Mouse (Mus musculus) liver, embryonic 12.5 days (tissue): ENCODE results near the gene Ddx43. TPM values are rescaled to one million over a fixed set of nuclear protein-coding genes. Genes with fewer than 3 reads are reported as not detected.

ENCODE experiments used
- ATAC-seq: fragments of 200-750 bp; cut with Nextera tagmentation; 2 replicates; pipeline ENCODE4 v1.8.0; 2017; ENCODE audit warnings: moderate number of reproducible peaks, mild to moderate bottlenecking, moderate library complexity
- H3K27ac ChIP-seq: fragments of 300-500 bp; sonication (generic); 2 replicates; pipeline ENCODE4 v1.5.1; 2016; ENCODE audit warnings: mild to moderate bottlenecking
- H3K27me3 ChIP-seq: fragments of 300-500 bp; sonication (generic); replicated peaks from 2 replicates; pipeline ENCODE4 v1.6.1; 2016; ENCODE audit warnings: mild to moderate bottlenecking, moderate library complexity
- H3K36me3 ChIP-seq: fragments of 300-500 bp; sonication (generic); 2 replicates; pipeline ENCODE4 v1.6.1; 2016; ENCODE audit warnings: mild to moderate bottlenecking, moderate library complexity
- H3K4me1 ChIP-seq: fragments of 300-500 bp; sonication (generic); 2 replicates; pipeline ENCODE4 v1.6.1; 2016
- H3K4me2 ChIP-seq: fragments of 300-500 bp; sonication (generic); 2 replicates; pipeline ENCODE4 v1.6.1; 2016; ENCODE audit warnings: mild to moderate bottlenecking, moderate library complexity
- H3K4me3 ChIP-seq: fragments of 300-500 bp; sonication (generic); 2 replicates; pipeline ENCODE4 v1.5.1; 2016; ENCODE audit warnings: mild to moderate bottlenecking, moderate library complexity
- H3K9ac ChIP-seq: fragments of 300-500 bp; sonication (generic); 2 replicates; pipeline ENCODE4 v1.6.1; 2016; ENCODE audit warnings: mild to moderate bottlenecking, moderate library complexity
- H3K9me3 ChIP-seq: fragments of 300-500 bp; sonication (generic); replicated peaks from 2 replicates; pipeline ENCODE4 v1.6.1; 2016; ENCODE audit warnings: mild to moderate bottlenecking, moderate library complexity
- WGBS: fragments of 180-500 bp; shearing (Covaris S2); methylation state at CpG from one replicate; pipeline ENCODE4 v1.1.7; 2016; ENCODE audit not compliant: insufficient replicate concordance; 5-methylcytosine and 5-hydroxymethylcytosine counted together
- polyA plus RNA-seq: library from polyadenylated mRNA; unstranded; fragments of >200 nt; fragmentation: Nextera tagmentation; extraction: Ambion mirVana; gene quantifications from 2 replicates; pipeline ENCODE4 v1.2.1, GENCODE M21; 2016

Gene Ddx43
- polyA plus RNA-seq, 1 experiment from 2014 or later: not detected

DNA sequence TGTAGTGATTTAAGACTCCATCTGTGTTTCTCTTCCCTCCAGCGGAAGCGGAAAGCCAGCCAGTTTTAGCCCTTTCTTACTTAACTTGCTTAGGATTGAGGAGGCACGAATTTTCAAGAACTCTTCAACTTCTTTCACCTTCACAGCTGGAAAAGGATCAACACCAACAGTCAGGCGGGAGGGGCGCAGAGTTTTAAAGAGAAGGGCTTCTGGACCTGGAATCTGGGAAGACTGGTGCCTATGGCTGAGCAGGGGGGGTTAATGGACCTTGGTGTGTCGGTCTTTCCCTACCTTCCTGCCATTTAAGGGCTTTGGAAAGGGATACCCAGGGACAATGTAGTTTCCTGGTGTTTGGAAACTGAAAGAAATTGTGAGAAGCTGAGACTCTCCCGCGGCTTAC, 18.0 kb upstream of the Ddx43 start:
- Histone ChIP-seq H3K9ac (no peak overlapping the region), H3K9me3 (no peaks in the 10 kb centered on the region), H3K4me3 (no peak overlapping the region), H3K36me3 (no peaks in the 10 kb centered on the region), H3K4me2 (no peak overlapping the region), H3K27me3 (peaks cover 53% of the 10 kb centered on the region), H3K4me1 (peaks cover 7% of the 10 kb centered on the region; the same call in 1 of the 2 replicates), H3K27ac (no peak overlapping the region)
- no peak for ATAC-seq
- 33% methylated on average over 8 of the region's 8 CpGs for WGBS

DNA sequence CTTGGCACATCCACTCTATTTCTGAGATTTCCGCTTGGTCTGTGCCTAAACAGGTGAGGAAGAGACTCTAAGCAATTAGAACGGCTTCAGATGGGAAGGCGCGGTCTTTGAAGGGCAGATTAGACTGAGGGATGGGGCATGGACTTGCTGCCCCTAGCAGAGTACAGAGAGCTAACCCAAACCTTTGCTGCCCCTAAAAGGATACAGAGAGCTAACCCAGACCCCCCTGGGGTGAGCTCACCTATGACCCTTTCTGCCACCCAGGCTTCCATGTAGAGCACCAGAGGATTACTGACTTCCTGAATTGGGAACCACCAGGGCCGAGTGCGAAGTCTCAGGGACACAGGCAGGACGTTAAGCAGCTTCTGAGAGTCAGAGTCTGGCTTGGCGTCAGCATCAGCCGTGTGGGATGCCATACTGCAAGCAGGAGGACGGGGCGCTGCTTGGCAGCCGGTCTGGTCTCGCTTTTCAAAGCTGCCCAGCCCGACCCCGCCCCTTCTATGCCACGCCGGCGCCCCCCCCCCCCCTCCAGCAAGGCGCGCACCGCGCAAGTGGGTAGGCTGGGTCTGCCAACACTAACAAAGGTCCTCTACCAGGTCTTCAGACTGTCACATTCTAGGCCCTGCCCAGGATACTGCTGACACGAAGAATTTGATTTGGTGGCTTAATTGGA, 17.3 kb upstream of the Ddx43 start, which contains the start of gene Ooep:
TSS of gene Ooep (minus strand) at position 613 of the 673 bp plus-strand sequence.
- WGBS: 8% methylated on average over 22 of the region's 23 CpGs
- no peak for ATAC-seq
- no peaks in the 10 kb centered on the region for H3K9me3 ChIP-seq
- no peak within 1 kb of the TSS for H3K27ac ChIP-seq
- peak within 1 kb of the TSS; percentile 52 for H3K4me2 ChIP-seq
- H3K4me3 ChIP-seq: peak within 1 kb of the TSS; percentile 15
- no peak within 1 kb of the TSS for H3K9ac ChIP-seq
- H3K27me3 ChIP-seq: peaks cover 53% of the 10 kb centered on the region
- no peaks in the 10 kb centered on the region for H3K36me3 ChIP-seq
- peaks cover 7% of the 10 kb centered on the region; the same call in 1 of the 2 replicates for H3K4me1 ChIP-seq

DNA sequence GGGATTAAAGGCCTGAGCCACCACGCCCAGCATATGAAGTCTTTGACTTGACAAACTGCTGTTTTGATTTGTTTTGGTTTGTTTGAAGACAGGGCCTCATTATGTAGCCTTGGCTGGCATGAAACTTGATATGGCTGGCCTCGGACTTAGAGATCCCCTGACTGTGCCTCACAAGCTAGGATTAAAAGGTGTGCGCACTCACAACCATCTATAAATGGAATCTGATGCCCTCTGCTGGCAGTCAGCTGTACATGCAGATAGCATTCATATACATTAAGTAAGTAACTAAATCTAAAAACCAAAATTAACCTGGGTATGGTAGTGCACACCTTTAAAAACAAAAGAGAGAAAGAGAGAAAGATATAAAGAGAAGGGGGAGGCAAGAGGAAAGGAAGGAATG, 9.7 kb upstream of the Ddx43 start:
- no peak overlapping the region for H3K27ac ChIP-seq
- ATAC-seq: no peak
- WGBS: 45% methylated on average over 3 of the region's 3 CpGs
- no peaks in the 10 kb centered on the region for H3K4me1 ChIP-seq
- H3K4me2 ChIP-seq: no peak overlapping the region
- H3K27me3 ChIP-seq: peaks cover 11% of the 10 kb centered on the region; the same call in 1 of the 2 replicates
- no peak overlapping the region for H3K4me3 ChIP-seq
- no peaks in the 10 kb centered on the region for H3K36me3 ChIP-seq
- H3K9ac ChIP-seq: no peak overlapping the region
- no peaks in the 10 kb centered on the region for H3K9me3 ChIP-seq

DNA sequence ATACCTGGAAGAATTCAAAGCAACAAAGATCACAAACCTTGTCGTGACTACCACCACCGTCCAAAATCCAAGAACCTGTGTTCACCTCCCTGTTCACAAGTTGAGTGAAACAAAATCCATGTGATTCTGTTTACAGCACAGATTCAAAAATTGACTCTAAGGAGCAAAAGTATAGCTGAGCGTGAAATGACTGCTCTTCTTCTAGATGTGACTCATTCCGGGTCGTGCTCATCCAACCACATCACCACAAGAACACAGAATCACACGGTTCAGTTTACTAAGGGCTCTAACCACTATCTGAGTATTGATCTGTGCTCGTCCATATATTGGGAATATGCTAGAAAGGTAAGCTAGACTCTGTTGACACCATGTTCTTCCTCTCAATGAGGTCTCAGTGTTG, 8.6 kb upstream of the Ddx43 start:
- no peak for ATAC-seq
- Histone ChIP-seq H3K4me1 (no peaks in the 10 kb centered on the region), H3K4me2 (no peak overlapping the region), H3K36me3 (no peaks in the 10 kb centered on the region), H3K9ac (no peak overlapping the region), H3K9me3 (no peaks in the 10 kb centered on the region), H3K4me3 (no peak overlapping the region), H3K27me3 (peaks cover 22% of the 10 kb centered on the region; the same call in 1 of the 2 replicates), H3K27ac (no peak overlapping the region)
- WGBS: 62% methylated on average over 7 of the region's 7 CpGs

DNA sequence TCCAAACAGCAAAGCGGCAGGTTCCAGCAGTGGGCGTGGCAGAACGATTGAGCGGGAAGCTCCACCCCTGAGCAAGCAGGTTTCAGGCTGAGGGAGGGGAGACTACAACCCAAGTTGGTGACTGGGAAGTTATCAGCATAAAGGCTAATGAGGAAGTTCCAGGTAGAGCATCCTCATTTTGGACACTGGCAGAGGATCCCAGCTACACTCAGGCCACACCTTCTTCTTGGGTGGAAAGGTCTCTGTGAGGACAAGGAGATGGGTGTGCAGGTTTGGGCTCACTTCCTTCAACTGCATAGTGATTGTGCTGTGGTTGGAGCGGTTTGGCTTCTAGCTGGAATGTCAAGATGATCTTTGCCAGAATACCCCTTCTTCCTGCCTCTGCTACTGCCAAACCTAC, 5.6 kb upstream of the Ddx43 start:
- no peak for ATAC-seq
- H3K9ac ChIP-seq: no peak overlapping the region
- H3K4me1 ChIP-seq: no peaks in the 10 kb centered on the region
- no peaks in the 10 kb centered on the region for H3K9me3 ChIP-seq
- 30% methylated on average over 5 of the region's 5 CpGs for WGBS
- no peaks in the 10 kb centered on the region for H3K36me3 ChIP-seq
- H3K4me3 ChIP-seq: no peak overlapping the region
- H3K27ac ChIP-seq: no peak overlapping the region
- H3K4me2 ChIP-seq: no peak overlapping the region
- H3K27me3 ChIP-seq: peaks cover 52% of the 10 kb centered on the region

DNA sequence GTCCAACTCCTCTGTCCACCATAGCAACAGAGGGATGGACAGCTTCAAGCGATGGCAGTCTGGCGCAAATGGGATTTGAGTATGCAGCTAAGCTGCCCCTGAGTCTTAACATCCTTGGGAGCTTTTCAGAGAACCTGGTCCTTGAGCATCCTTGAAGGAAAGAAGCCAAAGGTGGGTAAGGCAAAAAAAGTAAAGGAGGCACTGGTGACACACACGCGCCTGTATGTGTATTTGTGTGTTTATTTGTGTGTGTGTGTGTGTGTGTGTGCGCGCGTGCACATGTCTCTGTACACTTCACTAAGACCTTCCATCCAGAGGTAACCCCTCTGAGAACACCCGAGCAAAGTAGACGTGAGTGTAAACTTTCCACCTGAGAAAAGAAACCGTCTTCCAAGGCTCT, 1.8 kb upstream of the Ddx43 start:
- Histone ChIP-seq H3K4me3 (no peak overlapping the region), H3K27ac (no peak overlapping the region), H3K9me3 (no peaks in the 10 kb centered on the region), H3K9ac (no peak overlapping the region), H3K27me3 (peaks cover 87% of the 10 kb centered on the region), H3K36me3 (no peaks in the 10 kb centered on the region), H3K4me1 (peaks cover 10% of the 10 kb centered on the region), H3K4me2 (no peak overlapping the region)
- ATAC-seq: no peak
- WGBS: 79% methylated on average over 10 of the region's 10 CpGs

DNA sequence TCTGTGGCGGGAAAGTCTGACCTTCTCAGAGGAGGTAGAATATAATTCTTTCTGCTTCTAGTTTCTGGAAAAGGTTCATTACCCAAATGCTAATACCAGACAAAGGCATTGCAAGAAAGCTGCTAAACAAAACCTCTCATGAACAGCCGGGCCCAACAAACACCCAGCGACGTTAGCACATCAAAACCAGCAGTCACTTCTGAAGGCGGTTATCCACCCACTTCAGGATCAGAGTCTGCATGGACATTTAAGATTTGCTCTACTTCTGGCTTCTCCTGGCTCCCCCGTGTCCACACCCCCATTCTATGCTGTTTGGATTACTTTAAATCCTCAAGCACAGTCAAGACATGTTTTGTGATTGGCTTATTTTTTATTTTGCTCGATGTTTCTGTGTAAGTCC, 975 bp upstream of the Ddx43 start:
- no peak overlapping the region for H3K4me3 ChIP-seq
- no peaks in the 10 kb centered on the region for H3K9me3 ChIP-seq
- H3K4me1 ChIP-seq: peaks cover 10% of the 10 kb centered on the region
- no peak overlapping the region for H3K27ac ChIP-seq
- ATAC-seq: no peak
- 49% methylated on average over 7 of the region's 7 CpGs for WGBS
- no peaks in the 10 kb centered on the region for H3K36me3 ChIP-seq
- H3K9ac ChIP-seq: no peak overlapping the region
- peaks cover 89% of the 10 kb centered on the region for H3K27me3 ChIP-seq
- no peak overlapping the region for H3K4me2 ChIP-seq

DNA sequence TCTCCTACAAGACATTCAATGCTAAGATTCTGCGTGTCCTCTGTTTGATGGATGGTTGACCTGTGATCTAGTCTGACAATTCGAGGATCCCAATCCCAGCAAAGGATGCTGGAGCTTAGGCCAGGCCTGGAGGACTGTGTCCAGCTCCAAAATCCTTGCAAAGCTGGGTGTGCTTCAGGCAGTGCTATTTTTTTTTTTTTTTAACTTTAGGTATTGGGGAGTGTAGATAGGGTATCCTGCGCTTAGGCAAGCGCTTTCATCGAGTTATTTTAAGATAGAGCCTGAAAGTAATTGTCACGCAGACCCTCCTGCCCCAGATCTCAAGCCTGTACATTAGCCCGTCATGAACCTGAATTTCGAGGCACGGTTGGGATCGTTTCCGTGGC, 340 bp upstream of the Ddx43 start:
- H3K9me3 ChIP-seq: no peaks in the 10 kb centered on the region
- no peak for ATAC-seq
- H3K9ac ChIP-seq: no peak overlapping the region
- no peaks in the 10 kb centered on the region for H3K36me3 ChIP-seq
- H3K4me3 ChIP-seq: peak overlapping the region; percentile 45
- H3K4me1 ChIP-seq: peaks cover 10% of the 10 kb centered on the region
- H3K27me3 ChIP-seq: peaks cover 90% of the 10 kb centered on the region
- 27% methylated on average over 11 of the region's 11 CpGs for WGBS
- H3K27ac ChIP-seq: no peak overlapping the region
- H3K4me2 ChIP-seq: peak overlapping the region; percentile 59

DNA sequence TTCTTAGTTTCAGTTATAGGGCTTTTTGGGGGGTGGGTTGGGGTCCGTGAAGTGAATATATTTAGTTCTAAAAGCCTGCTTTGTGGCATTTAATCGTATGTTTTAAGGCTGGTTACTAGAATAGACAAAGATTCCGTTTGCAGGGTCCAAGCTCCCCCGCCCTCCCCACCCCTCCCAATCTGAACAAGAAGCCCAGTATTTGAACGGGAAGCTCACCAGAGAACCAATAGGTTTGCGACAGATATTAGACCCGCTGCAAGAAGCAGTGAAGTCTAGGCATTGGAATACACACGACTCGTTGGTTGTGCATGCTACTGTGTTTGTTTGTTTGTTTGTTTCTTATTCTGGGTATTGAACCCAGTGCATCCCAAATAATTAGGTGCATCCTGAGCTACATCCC, 940 bp downstream of the Ddx43 start:
- H3K4me1 ChIP-seq: peaks cover 10% of the 10 kb centered on the region
- WGBS: 44% methylated on average over 9 of the region's 9 CpGs
- H3K4me3 ChIP-seq: peak overlapping the region; percentile 45; the same call in 1 of the 2 replicates
- no peak for ATAC-seq
- H3K36me3 ChIP-seq: no peaks in the 10 kb centered on the region
- H3K9me3 ChIP-seq: no peaks in the 10 kb centered on the region
- peak overlapping the region; percentile 59; the same call in 1 of the 2 replicates for H3K4me2 ChIP-seq
- no peak overlapping the region for H3K9ac ChIP-seq
- H3K27ac ChIP-seq: no peak overlapping the region
- peaks cover 81% of the 10 kb centered on the region for H3K27me3 ChIP-seq

DNA sequence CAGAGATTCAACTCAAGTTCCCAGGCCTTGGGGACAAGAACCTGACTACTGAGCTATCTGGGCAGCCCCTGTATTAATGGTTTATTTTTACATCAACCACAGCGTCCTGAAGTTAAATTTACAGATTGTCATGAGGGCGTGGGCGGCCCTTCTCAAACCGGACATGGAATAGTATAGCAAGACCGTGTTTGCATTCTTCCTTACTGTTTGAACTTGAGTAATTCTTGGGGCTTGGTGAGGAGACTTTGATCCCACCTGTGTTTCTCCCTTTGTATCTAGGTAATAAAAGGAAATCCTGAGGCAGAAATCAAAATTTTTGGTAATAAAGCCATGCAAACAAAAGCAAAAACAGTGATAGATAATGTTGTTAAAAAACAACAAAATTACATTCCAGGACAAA, 5.0 kb downstream of the Ddx43 start:
- Histone ChIP-seq H3K27me3 (peaks cover 40% of the 10 kb centered on the region), H3K36me3 (no peaks in the 10 kb centered on the region), H3K4me1 (peaks cover 8% of the 10 kb centered on the region), H3K9me3 (no peaks in the 10 kb centered on the region), H3K9ac (no peak overlapping the region), H3K4me2 (no peak overlapping the region), H3K4me3 (no peak overlapping the region), H3K27ac (no peak overlapping the region)
- WGBS: 67% methylated on average over 5 of the region's 5 CpGs
- ATAC-seq: no peak

DNA sequence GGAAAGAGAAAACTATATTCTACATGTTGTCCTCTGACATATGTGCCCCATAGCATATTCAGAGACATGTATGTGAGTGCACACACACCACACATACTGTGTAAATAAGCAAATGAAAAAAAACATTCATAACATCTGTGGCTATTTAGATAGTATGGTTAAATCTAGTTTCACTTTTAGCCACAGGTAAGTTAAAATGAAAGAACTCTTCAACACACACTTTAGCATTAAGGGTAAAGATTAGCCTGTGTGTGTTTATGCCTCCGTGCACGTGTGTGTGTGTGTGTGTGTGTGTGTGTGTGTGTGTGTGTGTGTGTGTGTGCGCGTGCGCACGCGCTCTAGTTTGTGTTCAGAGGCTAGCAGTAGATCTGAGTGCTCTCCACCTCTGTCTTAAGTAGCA, 6.0 kb downstream of the Ddx43 start:
- no peaks in the 10 kb centered on the region for H3K36me3 ChIP-seq
- peaks cover 30% of the 10 kb centered on the region for H3K27me3 ChIP-seq
- H3K4me1 ChIP-seq: no peaks in the 10 kb centered on the region
- no peak for ATAC-seq
- no peak overlapping the region for H3K4me3 ChIP-seq
- no peak overlapping the region for H3K4me2 ChIP-seq
- no peaks in the 10 kb centered on the region for H3K9me3 ChIP-seq
- 75% methylated on average over 7 of the region's 7 CpGs for WGBS
- no peak overlapping the region for H3K9ac ChIP-seq
- no peak overlapping the region for H3K27ac ChIP-seq

DNA sequence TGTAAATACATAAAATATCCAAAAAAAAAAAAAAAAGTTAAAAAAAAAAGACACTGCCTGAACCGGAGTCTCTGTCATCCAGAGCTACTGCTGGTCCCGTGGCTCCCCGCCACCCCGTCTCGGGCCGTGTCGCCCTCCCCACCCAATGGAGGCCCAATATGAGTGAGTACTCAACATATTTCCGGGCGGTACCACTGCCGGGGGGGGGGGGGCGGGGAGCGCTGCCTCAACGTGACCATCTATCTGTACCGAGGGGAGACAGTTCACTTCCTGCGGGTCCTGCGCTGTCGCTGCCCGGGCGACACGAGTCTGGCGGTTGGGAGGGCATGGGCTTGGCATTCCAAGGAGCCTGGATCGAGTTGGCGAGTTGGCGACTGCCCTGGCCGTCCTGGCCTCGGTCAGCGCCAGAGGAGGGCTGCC, 31.8 kb downstream of the Ddx43 start:
- Histone ChIP-seq H3K27ac (no peak overlapping the region), H3K27me3 (peaks cover 4% of the 10 kb centered on the region), H3K4me3 (peak overlapping the region; percentile 48), H3K9me3 (no peaks in the 10 kb centered on the region), H3K9ac (peak overlapping the region; percentile 51), H3K4me1 (peaks cover 18% of the 10 kb centered on the region), H3K36me3 (no peaks in the 10 kb centered on the region), H3K4me2 (peak overlapping the region; percentile 69)
- ATAC-seq: peak; percentile 61; the same call in 1 of the 2 replicates
- WGBS: 15% methylated on average over 27 of the region's 27 CpGs
